Mouse (Mus musculus) liver, adult 2 months (tissue): ENCODE data around the gene Kmt5a. TPM values are rescaled to one million over a fixed set of nuclear protein-coding genes. Genes with fewer than 3 reads are reported as not detected.

Source experiments
- DNase-seq: peaks from one replicate; pipeline ENCODE4 v3.0.0-alpha.2; 2011; ENCODE audit warnings: low read depth, low spot score; ENCODE audit errors: extremely low read depth
- H3K27ac ChIP-seq: fragments of 200-500 bp; replicated peaks from 2 replicates; pipeline ENCODE4 v1.5.1; 2012; ENCODE audit warnings: low read depth, mild to moderate bottlenecking, control low read depth, inconsistent platforms, low read length; ENCODE audit not compliant: insufficient read depth
- H3K27me3 ChIP-seq: fragments of 200-500 bp; 2 replicates; pipeline ENCODE4 v1.6.1; 2012; ENCODE audit warnings: mild to moderate bottlenecking, moderate library complexity, low read length, inconsistent platforms; ENCODE audit not compliant: control insufficient read depth, insufficient read depth
- H3K36me3 ChIP-seq: fragments of 200-500 bp; 2 replicates; pipeline ENCODE4 v1.6.1; 2012; ENCODE audit warnings: low read length, inconsistent platforms; ENCODE audit not compliant: control insufficient read depth, insufficient read depth
- H3K4me1 ChIP-seq: fragments of 200-500 bp; 2 replicates; pipeline ENCODE4 v1.6.1; 2011; ENCODE audit warnings: low read length; ENCODE audit not compliant: control insufficient read depth, insufficient read depth
- H3K4me3 ChIP-seq: fragments of 200-500 bp; 2 replicates; pipeline ENCODE4 v1.5.1; 2011; ENCODE audit warnings: low read depth, mild to moderate bottlenecking, control low read depth, low read length, moderate library complexity; ENCODE audit not compliant: insufficient read depth
- H3K79me2 ChIP-seq: fragments of 200-500 bp; 2 replicates; pipeline ENCODE4 v1.6.1; 2012; ENCODE audit warnings: inconsistent platforms, mild to moderate bottlenecking, low read length, moderate library complexity; ENCODE audit not compliant: control insufficient read depth, insufficient read depth
- H3K9ac ChIP-seq: fragments of 200-500 bp; 2 replicates; pipeline ENCODE4 v1.6.1; 2012; ENCODE audit warnings: low read depth, mild to moderate bottlenecking, control low read depth, inconsistent platforms, low read length
- CTCF ChIP-seq: fragments of 200-500 bp; IDR thresholded peaks from 2 replicates; pipeline ENCODE4 v1.5.1; 2011; ENCODE audit warnings: low read depth, low read length, control low read depth
- POLR2A ChIP-seq: fragments of 200-500 bp; IDR thresholded peaks from 2 replicates; pipeline ENCODE4 v1.6.1; 2011; ENCODE audit warnings: low read length, control low read depth; ENCODE audit not compliant: insufficient read depth; ENCODE audit errors: extremely low read depth
- WGBS: fragments of 180-500 bp; shearing (Covaris S2); methylation state at CpG from one replicate; pipeline ENCODE4 v1.1.7; 2018; 5-methylcytosine and 5-hydroxymethylcytosine counted together
- polyA plus RNA-seq: library from polyadenylated mRNA; depleted of rRNA; stranded (reverse); fragments of >200 nt; gene quantifications from 2 replicates; pipeline ENCODE4 v1.2.3, GENCODE M21; 2012
- total RNA-seq: library from RNA; depleted of rRNA; stranded (reverse); fragments of >200 nt; gene quantifications from 2 replicates; pipeline ENCODE4 v1.2.3, GENCODE M21; 2014

The Kmt5a gene
- total and polyA plus RNA-seq, 2 experiments, result 9.6 to 14.7 TPM

DNA sequence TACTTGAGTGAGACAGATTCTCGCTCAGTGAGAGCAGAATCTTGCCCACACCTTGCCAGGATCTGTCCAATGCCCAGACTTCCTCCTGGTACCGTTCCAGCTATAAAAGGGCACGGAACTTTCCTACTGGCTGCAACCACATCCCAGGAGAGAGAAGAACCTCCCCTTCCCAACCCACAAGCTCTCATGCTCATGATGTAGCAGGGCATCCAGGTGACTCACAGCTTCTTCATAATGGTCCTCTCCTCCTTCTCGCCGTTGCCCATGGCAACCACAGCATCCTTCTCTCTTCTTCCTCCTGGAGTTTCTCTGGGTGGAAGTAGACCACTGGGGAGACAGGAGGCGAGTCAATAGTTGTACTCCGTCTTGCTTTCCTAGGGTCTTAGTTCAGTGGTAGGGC, 28.6 kb downstream of the Kmt5a start:
- no peak for DNase-seq
- peaks cover 14% of the 10 kb centered on the region for H3K36me3 ChIP-seq
- no peak overlapping the region for H3K4me3 ChIP-seq
- no peaks in the 10 kb centered on the region for H3K4me1 ChIP-seq
- WGBS, result 95% methylated on average over 7 of the region's 7 CpGs
- no peak overlapping the region for H3K9ac ChIP-seq
- no peak overlapping the region for H3K27ac ChIP-seq
- TF ChIP-seq CTCF (no peak), POLR2A (no peak)
- no peaks in the 10 kb centered on the region for H3K79me2 ChIP-seq
- no peaks in the 10 kb centered on the region for H3K27me3 ChIP-seq

DNA sequence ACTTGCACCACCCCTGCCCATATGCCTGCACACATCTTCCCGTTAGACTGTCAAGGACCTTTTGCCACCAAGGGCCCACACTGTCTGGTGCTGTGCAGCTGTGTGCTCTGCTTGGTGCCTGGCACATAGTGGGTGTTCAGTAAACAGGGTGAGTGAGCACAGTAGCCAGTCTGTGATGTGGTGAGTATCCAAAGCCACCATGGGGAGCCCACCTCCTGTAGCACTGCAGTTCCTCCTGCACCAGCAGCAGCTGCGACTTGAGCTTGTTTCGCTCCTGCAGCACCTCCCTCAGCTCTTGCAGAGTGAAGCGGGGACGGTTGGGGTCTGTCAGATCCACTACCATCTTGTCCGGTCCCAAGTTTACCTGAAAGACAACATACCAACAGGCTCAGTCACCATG, 29.8 kb downstream of the Kmt5a start:
- DNase-seq, result no peak
- Histone ChIP-seq H3K27me3 (no peaks in the 10 kb centered on the region), H3K9ac (no peak overlapping the region), H3K36me3 (peaks cover 11% of the 10 kb centered on the region), H3K79me2 (peaks cover 2% of the 10 kb centered on the region; the same call in 1 of the 2 replicates), H3K4me3 (no peak overlapping the region), H3K27ac (no peak overlapping the region), H3K4me1 (no peaks in the 10 kb centered on the region)
- over 99% methylated on average over 6 of the region's 6 CpGs for WGBS
- TF ChIP-seq CTCF, result no peak
- TF ChIP-seq POLR2A, result no peak

DNA sequence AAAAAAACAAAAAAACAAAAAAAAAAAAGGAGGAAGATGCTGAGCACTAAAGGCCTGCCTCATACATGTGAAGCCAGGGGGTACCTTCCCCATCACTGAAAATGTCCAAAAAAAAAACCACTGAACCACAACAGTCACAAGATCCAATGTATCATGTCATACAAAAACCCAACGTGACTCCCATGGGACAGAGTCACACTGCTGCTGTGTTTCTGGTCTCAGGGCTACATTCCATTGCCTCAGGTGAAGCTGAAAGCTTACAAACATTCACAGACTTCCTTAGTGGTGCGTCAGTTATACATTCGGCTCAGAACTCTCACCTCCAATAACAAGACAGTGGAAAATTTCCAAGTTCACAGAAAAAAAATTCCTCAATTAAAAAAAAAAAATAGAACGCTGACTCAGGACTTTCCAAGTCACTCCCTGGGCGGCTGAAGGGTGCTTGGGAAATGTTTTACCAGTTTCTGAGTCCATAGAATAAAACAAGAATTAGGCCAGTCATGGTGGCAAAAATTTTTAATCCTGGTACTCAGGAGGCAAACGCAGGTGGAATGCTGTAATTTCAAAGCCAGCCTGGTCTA, 31.0 kb downstream of the Kmt5a start:
- H3K79me2 ChIP-seq, result peaks cover 6% of the 10 kb centered on the region; the same call in 1 of the 2 replicates
- no peaks in the 10 kb centered on the region for H3K4me1 ChIP-seq
- no peaks in the 10 kb centered on the region for H3K27me3 ChIP-seq
- H3K4me3 ChIP-seq, result no peak overlapping the region
- TF ChIP-seq POLR2A (no peak), CTCF (no peak)
- no peak overlapping the region for H3K27ac ChIP-seq
- peaks cover 11% of the 10 kb centered on the region for H3K36me3 ChIP-seq
- DNase-seq, result no peak
- WGBS, result 89% methylated on average over 6 of the region's 6 CpGs
- no peak overlapping the region for H3K9ac ChIP-seq

DNA sequence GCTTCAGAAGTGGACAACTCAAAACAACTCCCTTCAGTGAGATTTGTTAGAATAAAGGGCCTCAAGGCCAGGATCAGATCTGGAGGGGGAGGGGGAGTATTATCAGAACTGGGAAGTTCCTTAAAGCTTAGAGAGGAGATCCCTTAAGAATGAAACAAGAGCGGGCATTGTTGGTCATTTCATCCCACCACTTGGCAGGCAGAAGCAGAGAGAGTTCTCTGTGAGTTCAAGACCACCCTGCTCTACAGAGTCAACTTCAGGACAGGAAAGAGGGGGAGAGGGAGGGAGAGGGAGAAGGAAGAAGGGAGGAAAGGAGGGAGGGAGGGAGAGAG, 39.1 kb downstream of the Kmt5a start:
- no peak overlapping the region for H3K9ac ChIP-seq
- WGBS, result 48% methylated on average over 1 of the region's 1 CpGs
- H3K4me1 ChIP-seq, result peaks cover 1% of the 10 kb centered on the region; the same call in 1 of the 2 replicates
- no peaks in the 10 kb centered on the region for H3K36me3 ChIP-seq
- H3K27me3 ChIP-seq, result no peaks in the 10 kb centered on the region
- TF ChIP-seq CTCF, result no peak
- TF ChIP-seq POLR2A, result no peak
- no peak for DNase-seq
- H3K27ac ChIP-seq, result peak overlapping the region; percentile 39
- peaks cover 10% of the 10 kb centered on the region for H3K79me2 ChIP-seq
- H3K4me3 ChIP-seq, result no peak overlapping the region

DNA sequence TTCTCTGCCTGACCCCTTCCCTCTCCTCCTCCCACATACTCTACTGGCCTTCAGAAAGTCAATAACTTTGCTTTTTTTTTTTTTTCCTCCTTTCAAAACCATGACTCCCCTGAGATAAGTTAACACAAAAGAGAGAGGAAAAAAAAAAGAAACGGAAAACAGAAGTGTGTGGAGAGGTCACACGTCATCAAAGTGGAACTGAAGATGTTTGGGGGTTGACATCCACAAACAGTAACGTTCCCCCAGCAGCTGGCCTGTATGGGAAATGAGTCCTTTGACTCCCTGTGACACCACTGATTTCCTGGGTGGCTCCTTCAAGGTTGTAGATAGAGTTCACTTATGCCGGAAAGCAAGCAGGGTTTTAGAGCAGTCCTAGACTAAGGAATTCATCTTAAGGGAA, 40.4 kb downstream of the Kmt5a start:
- Histone ChIP-seq H3K27me3 (no peaks in the 10 kb centered on the region), H3K36me3 (no peaks in the 10 kb centered on the region), H3K9ac (no peak overlapping the region), H3K79me2 (peaks cover 10% of the 10 kb centered on the region), H3K4me3 (no peak overlapping the region), H3K4me1 (peaks cover 1% of the 10 kb centered on the region; the same call in 1 of the 2 replicates), H3K27ac (peak overlapping the region; percentile 26; the same call in 1 of the 2 replicates)
- WGBS, result 81% methylated on average over 4 of the region's 4 CpGs
- peak; percentile 47 for DNase-seq
- TF ChIP-seq POLR2A (no peak), CTCF (no peak)

DNA sequence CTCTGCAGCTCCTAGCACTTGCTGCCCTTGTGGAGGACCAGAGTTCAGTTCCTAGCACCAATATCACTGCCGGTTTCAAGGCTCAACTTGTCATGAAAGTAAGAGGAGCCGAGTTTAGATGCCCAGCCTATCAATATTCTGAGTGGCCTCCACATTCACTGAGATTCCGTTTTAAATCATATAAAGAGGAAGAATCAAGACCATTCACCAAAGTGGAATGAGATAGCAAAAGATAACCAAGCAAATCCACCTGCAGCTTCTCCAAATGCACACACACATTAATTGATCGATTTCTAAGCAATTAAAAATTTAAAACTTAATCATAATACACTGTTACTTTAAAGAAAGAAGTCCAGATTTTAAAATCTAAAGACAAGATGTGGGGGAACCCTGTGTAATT, 42.0 kb downstream of the Kmt5a start:
- H3K9ac ChIP-seq, result no peak overlapping the region
- no peak for TF ChIP-seq CTCF
- no peak for TF ChIP-seq POLR2A
- no peak overlapping the region for H3K4me3 ChIP-seq
- H3K79me2 ChIP-seq, result peaks cover 6% of the 10 kb centered on the region
- H3K4me1 ChIP-seq, result peaks cover 1% of the 10 kb centered on the region; the same call in 1 of the 2 replicates
- H3K27me3 ChIP-seq, result no peaks in the 10 kb centered on the region
- no peak for DNase-seq
- no peak overlapping the region for H3K27ac ChIP-seq
- no peaks in the 10 kb centered on the region for H3K36me3 ChIP-seq
- WGBS, result 95% methylated on average over 4 of the region's 4 CpGs
